Mouse (Mus musculus): ENCODE results near the gene Irf2bp2. TPM values are rescaled to one million over a fixed set of nuclear protein-coding genes. Genes with fewer than 3 reads are reported as not detected.

Gene Irf2bp2
- total RNA-seq, 2 experiments from 2014 or later, result 124 to 140 TPM

GRCm38 (mm10) chr8:126546480-126546879 lies 47.3 kb downstream of the Irf2bp2 start:
- intact Hi-C loops (cut with DNase I), result no loop called here
- no peak for DNase-seq

- no peak for DNase-seq
- intact Hi-C loops (cut with DNase I), result no loop called here
These were observed 50.4 kb downstream of the Irf2bp2 start for GRCm38 (mm10) chr8:126543407-126543806.

GRCm38 (mm10) chr8:126542757-126543156 lies 51.0 kb downstream of the Irf2bp2 start:
- no peak for DNase-seq
- intact Hi-C loops (cut with DNase I), result no loop called here

- DNase-seq, result no peak
- intact Hi-C loops (cut with DNase I), result no loop called here
These were observed 51.6 kb downstream of the Irf2bp2 start for GRCm38 (mm10) chr8:126542090-126542689.

GRCm38 (mm10) chr8:126540298-126540697 lies 53.5 kb downstream of the Irf2bp2 start:
- intact Hi-C loops (cut with DNase I), result no loop called here
- DNase-seq, result no peak

GRCm38 (mm10) chr8:126539355-126540093 lies 54.3 kb downstream of the Irf2bp2 start:
- DNase-seq, result peak; percentile 41 to 47
- intact Hi-C loops (cut with DNase I), result no loop called here

- intact Hi-C loops (cut with DNase I), result no loop called here
- no peak for DNase-seq
These were observed 55.0 kb downstream of the Irf2bp2 start for GRCm38 (mm10) chr8:126538648-126539354.

Other genes with a start within 250 kb of the Irf2bp2 start
- 10 to 100 TPM; 23.4 to 27.0 TPM for gene Coa6, start 171.5 kb downstream of the Irf2bp2 start, total RNA-seq (2021)
- 1 to 10 TPM; 5.6 to 5.7 TPM for gene Tarbp1, start 118.9 kb downstream of the Irf2bp2 start, total RNA-seq (2021)